Mouse (Mus musculus) limb, embryonic 12.5 days (tissue): ENCODE results near the gene Elavl4. TPM values are rescaled to one million over a fixed set of nuclear protein-coding genes. Genes with fewer than 3 reads are reported as not detected.

ENCODE experiments used
- ATAC-seq: fragments of 200-750 bp; cut with Nextera tagmentation; 2 replicates; pipeline ENCODE4 v1.8.0; 2017; ENCODE audit warnings: low read depth, moderate TSS enrichment; ENCODE audit not compliant: insufficient number of reproducible peaks, insufficient read depth, low FRiP score, low TSS enrichment
- H3K27ac ChIP-seq: fragments of 300-500 bp; sonication (generic); 2 replicates; pipeline ENCODE4 v1.5.1; 2016; ENCODE audit warnings: mild to moderate bottlenecking, moderate library complexity
- H3K27me3 ChIP-seq: fragments of 300-500 bp; sonication (generic); 2 replicates; pipeline ENCODE4 v1.6.1; 2016; ENCODE audit warnings: mild to moderate bottlenecking, moderate library complexity
- H3K36me3 ChIP-seq: fragments of 300-500 bp; sonication (generic); 2 replicates; pipeline ENCODE4 v1.6.1; 2016; ENCODE audit warnings: mild to moderate bottlenecking, moderate library complexity
- H3K4me1 ChIP-seq: fragments of 300-500 bp; sonication (generic); replicated peaks from 2 replicates; pipeline ENCODE4 v1.6.1; 2016
- H3K4me2 ChIP-seq: fragments of 300-500 bp; sonication (generic); 2 replicates; pipeline ENCODE4 v1.6.1; 2016; ENCODE audit warnings: mild to moderate bottlenecking, moderate library complexity
- H3K4me3 ChIP-seq: fragments of 300-500 bp; sonication (generic); replicated peaks from 2 replicates; pipeline ENCODE4 v1.5.1; 2016; ENCODE audit warnings: mild to moderate bottlenecking
- H3K9ac ChIP-seq: fragments of 300-500 bp; sonication (generic); replicated peaks from 2 replicates; pipeline ENCODE4 v1.6.1; 2016; ENCODE audit warnings: mild to moderate bottlenecking, moderate library complexity
- H3K9me3 ChIP-seq: fragments of 300-500 bp; sonication (generic); 2 replicates; pipeline ENCODE4 v1.6.1; 2016; ENCODE audit warnings: mild to moderate bottlenecking, moderate library complexity
- WGBS: fragments of 180-500 bp; shearing (Covaris S2); methylation state at CpG from one replicate; pipeline ENCODE4 v1.1.7; 2016; 5-methylcytosine and 5-hydroxymethylcytosine counted together
- polyA plus RNA-seq: library from polyadenylated mRNA; unstranded; fragments of >200 nt; fragmentation: Nextera tagmentation; extraction: Ambion mirVana; gene quantifications from 2 replicates; pipeline ENCODE4 v1.2.1, GENCODE M21; 2016

Elavl4 gene
- polyA plus RNA-seq, 1 experiment from 2014 or later: 4.0 TPM

DNA sequence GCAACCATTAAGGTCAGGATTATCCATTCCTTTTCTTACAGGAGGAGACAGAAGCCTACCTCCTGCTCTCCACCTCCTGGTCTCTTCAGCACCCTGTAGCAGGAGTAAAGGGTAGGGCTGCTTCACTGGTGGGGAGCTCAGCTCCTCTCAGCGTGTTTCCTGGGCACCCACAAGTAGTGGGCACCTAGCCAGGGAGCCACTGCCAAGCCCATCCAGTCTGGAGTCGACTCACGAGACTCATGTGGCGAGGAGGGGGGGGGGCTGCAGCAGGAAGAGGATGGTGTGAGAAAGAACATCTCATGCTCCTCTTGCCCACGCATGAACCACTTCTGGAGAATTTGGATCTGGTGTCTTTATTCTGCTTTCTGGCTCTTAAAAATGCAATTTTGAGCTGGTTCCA is 186.5 kb downstream of the Elavl4 start:
- H3K4me3 ChIP-seq: no peak overlapping the region
- no peak overlapping the region for H3K9ac ChIP-seq
- no peaks in the 10 kb centered on the region for H3K36me3 ChIP-seq
- no peaks in the 10 kb centered on the region for H3K4me1 ChIP-seq
- WGBS: 87% methylated on average over 5 of the region's 5 CpGs
- H3K27ac ChIP-seq: no peak overlapping the region
- no peak for ATAC-seq
- no peaks in the 10 kb centered on the region for H3K9me3 ChIP-seq
- H3K27me3 ChIP-seq: no peaks in the 10 kb centered on the region
- no peak overlapping the region for H3K4me2 ChIP-seq

- Histone ChIP-seq H3K27ac (no peak overlapping the region), H3K9ac (no peak overlapping the region), H3K36me3 (no peaks in the 10 kb centered on the region), H3K4me1 (peaks cover 5% of the 10 kb centered on the region), H3K9me3 (no peaks in the 10 kb centered on the region), H3K27me3 (no peaks in the 10 kb centered on the region), H3K4me3 (no peak overlapping the region), H3K4me2 (no peak overlapping the region)
- 83% methylated on average over 3 of the region's 3 CpGs for WGBS
- no peak for ATAC-seq
These were observed 190.1 kb downstream of the Elavl4 start for GRCm38 (mm10) chr4:110161600-110161999.

DNA sequence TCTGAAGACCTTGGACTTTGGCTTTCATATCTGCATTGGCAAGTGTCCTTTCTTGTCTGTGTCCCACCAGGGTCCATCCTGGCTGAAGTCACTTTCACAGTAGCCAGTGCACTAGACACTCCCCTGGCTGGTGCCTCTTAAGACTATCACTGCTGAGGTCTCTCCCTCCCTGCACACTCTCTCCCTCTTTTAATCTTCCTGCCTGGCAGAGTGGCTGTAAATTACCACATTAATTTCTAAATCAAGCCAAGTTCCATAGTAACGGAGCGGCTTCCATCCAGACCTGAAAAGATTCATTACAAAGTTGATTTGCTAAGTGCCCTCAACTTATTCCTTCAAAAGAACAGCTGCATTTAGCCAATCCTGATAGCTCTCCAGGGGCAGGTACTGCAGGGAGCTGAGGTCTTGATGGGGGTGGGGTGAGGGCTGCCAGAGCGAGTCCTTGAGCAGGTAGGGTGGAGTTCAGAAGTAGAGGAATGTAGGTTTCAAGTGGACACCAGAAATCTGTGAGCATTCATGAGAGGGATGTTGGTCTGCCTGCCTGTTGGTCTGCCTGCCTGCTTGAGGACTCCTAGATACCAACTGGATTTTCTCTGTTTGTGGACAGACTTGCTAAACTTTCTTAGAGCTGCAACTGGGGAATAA is 194.1 kb downstream of the Elavl4 start:
- Histone ChIP-seq H3K4me2 (no peak overlapping the region), H3K27me3 (no peaks in the 10 kb centered on the region), H3K4me1 (peaks cover 6% of the 10 kb centered on the region), H3K9ac (no peak overlapping the region), H3K4me3 (no peak overlapping the region), H3K36me3 (no peaks in the 10 kb centered on the region), H3K27ac (no peak overlapping the region), H3K9me3 (no peaks in the 10 kb centered on the region)
- 37% methylated on average over 3 of the region's 3 CpGs for WGBS
- ATAC-seq: no peak

DNA sequence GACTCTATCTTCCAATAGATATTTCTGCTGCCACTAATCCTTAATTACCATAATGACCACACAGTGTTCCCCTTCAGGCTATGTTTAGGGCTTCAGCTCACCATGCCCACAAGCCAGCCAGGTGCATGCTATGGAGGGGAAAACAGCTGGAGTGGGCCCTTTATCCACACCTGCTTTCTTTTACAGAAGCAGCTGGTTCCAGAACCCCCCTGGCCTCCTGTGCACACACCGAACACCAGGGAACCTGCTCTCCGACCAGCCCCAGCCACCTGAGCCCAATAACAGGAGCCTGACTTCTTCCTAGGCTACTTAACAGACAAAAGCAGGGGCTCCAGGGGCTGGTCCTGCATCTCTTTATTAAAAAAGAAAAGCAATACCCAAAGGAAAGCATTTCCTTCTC is 195.8 kb downstream of the Elavl4 start:
- no peak overlapping the region for H3K4me2 ChIP-seq
- H3K9ac ChIP-seq: no peak overlapping the region
- no peaks in the 10 kb centered on the region for H3K27me3 ChIP-seq
- no peaks in the 10 kb centered on the region for H3K9me3 ChIP-seq
- H3K36me3 ChIP-seq: no peaks in the 10 kb centered on the region
- H3K4me3 ChIP-seq: no peak overlapping the region
- H3K27ac ChIP-seq: no peak overlapping the region
- H3K4me1 ChIP-seq: peaks cover 12% of the 10 kb centered on the region
- WGBS: 16% methylated on average over 2 of the region's 2 CpGs
- ATAC-seq: no peak

Other genes with a start within 250 kb of the Elavl4 start
- gene Agbl4, start 45.8 kb upstream of the Elavl4 start, polyA plus RNA-seq: 0.24 and 0.38 TPM in 2 replicates